Mouse (Mus musculus): ENCODE data around the gene Prdm11. TPM values are rescaled to one million over a fixed set of nuclear protein-coding genes. Genes with fewer than 3 reads are reported as not detected.
A peak's percentile ranks its signal among the peaks of the same experiment; 100 is the strongest.

The Prdm11 gene
- total and polyA plus RNA-seq, 2 experiments from 2014 or later, result 3.5 to 14.9 TPM

DNA sequence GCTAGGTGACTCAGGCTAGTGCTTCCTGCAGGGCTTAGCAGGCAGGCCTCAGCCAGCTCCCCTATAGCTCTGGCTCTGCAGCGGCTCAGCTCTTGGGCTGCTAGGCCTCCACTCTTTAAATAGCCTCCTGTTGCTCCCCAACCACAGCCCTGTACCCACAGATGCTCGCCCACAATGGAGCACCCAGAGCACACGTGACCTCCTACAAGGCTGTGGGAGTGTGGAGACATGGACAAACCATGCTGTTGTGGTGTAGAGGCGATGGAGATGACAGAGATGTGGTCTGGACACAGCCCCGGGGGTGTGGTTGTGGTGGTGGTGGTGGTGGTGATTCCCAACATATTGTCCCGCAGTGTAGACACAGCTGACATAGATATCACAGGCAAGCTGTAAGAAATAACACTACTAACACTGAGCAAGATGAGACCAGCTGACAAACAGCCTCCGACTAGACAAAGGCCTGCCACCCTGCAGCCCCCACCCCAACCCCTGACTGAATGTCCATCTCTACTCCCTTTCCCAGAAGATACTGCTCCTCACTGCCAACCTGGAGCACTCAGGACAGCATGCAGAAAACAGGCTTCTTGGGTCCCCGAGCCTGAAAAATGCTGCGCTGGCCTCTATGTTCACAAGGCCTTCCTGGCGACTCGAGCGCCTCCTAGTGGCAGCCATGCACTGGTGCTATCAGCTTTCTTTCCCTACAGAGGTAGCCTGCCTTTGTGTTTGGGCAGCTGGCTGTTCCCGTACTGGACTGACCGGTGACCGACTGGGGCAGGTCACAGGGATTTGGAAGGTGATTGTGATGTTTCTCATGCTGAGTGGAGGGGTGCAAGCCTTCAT lies 30.0 kb upstream of the Prdm11 start:
- H3K4me2 ChIP-seq (ENCODE audit: low read depth, low read length), result no peak overlapping the region
- H3K36me3 ChIP-seq (ENCODE audit: insufficient read depth, low read length), result no peaks in the 10 kb centered on the region
- H3K27ac ChIP-seq, result no peak overlapping the region
- peak; percentile 95 for TF ChIP-seq CTCF (IDR thresholded peaks at IDR 0.05; ENCODE audit: low read depth)
- H3K4me1 ChIP-seq (ENCODE audit: insufficient read depth, low read length), result peaks cover 7% of the 10 kb centered on the region; the same call in 1 of the 2 replicates
- no peak overlapping the region for H3K9ac ChIP-seq (replicated peaks; ENCODE audit: low read length)
- peak; percentile 50 for ATAC-seq
- no peaks in the 10 kb centered on the region for H3K9me3 ChIP-seq (ENCODE audit: low read length)
- WGBS, result 43% methylated on average over 15 of the region's 15 CpGs
- no peak overlapping the region for H3K4me3 ChIP-seq (ENCODE audit: low read length)
- DNase-seq (ENCODE audit: low spot score), result peak; percentile 88
- no peaks in the 10 kb centered on the region for H3K27me3 ChIP-seq (ENCODE audit: insufficient read depth, low read length)

DNA sequence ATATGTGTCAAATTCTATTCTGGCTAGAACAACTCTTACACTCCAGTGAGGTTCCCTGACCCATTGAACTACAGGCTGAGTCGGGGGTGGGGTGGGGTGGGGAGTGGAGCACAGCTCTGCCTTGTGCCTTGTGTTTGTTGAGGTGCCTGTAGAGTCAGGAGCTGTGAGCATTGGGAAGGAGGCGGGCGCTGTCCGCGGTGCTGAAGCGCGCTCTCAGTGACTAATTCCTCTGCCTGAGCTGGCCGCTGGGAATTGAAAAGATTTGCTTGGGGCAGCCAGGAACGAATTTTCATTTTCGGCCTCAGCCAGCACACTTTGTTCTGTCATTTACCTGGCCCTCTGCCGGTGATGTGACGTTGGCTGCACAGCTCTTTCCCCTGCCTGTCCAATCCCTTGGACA lies 25.7 kb upstream of the Prdm11 start:
- no peaks in the 10 kb centered on the region for H3K27me3 ChIP-seq (ENCODE audit: insufficient read depth, low read length)
- no peak overlapping the region for H3K27ac ChIP-seq
- no peaks in the 10 kb centered on the region for H3K9me3 ChIP-seq (ENCODE audit: low read length)
- no peak overlapping the region for H3K4me2 ChIP-seq (ENCODE audit: low read depth, low read length)
- no peak overlapping the region for H3K9ac ChIP-seq (replicated peaks; ENCODE audit: low read length)
- peak; percentile 42 for ATAC-seq
- WGBS, result 5% methylated on average over 12 of the region's 12 CpGs
- no peaks in the 10 kb centered on the region for H3K36me3 ChIP-seq (ENCODE audit: insufficient read depth, low read length)
- peak; percentile 34; the same call in 1 of the 2 replicates for TF ChIP-seq CTCF (IDR thresholded peaks at IDR 0.05; ENCODE audit: low read depth)
- DNase-seq (ENCODE audit: low spot score), result peak; percentile 79
- H3K4me3 ChIP-seq (ENCODE audit: low read length), result no peak overlapping the region
- peaks cover 5% of the 10 kb centered on the region; the same call in 1 of the 2 replicates for H3K4me1 ChIP-seq (ENCODE audit: insufficient read depth, low read length)

DNA sequence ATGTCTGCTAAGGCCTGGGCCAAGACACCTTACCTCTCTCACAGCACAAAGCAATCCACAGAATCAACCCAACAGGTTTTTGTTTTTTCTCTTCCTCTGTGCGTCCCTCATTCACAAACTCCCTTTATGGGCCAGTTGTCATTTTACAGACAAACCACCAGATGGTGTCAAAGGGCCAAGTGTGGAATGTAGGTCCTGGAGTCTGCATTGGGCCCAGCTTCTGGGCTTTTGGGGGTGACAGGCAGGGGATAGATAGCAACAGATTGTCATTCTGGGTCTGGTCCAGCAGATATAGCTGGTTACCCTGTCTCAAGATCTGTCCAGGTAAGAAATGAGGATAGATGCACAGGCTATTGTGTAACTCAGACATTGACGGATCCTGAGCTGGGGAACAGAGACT lies 23.0 kb upstream of the Prdm11 start:
- Histone ChIP-seq H3K36me3 (ENCODE audit: insufficient read depth, low read length) (no peaks in the 10 kb centered on the region), H3K9ac (replicated peaks; ENCODE audit: low read length) (no peak overlapping the region), H3K9me3 (ENCODE audit: low read length) (no peaks in the 10 kb centered on the region), H3K4me2 (ENCODE audit: low read depth, low read length) (no peak overlapping the region), H3K4me1 (ENCODE audit: insufficient read depth, low read length) (peaks cover 5% of the 10 kb centered on the region; the same call in 1 of the 2 replicates), H3K27ac (no peak overlapping the region), H3K27me3 (ENCODE audit: insufficient read depth, low read length) (no peaks in the 10 kb centered on the region), H3K4me3 (ENCODE audit: low read length) (no peak overlapping the region)
- ATAC-seq (peak; percentile 53), DNase-seq (ENCODE audit: low spot score) (peak; percentile 83)
- TF ChIP-seq CTCF (IDR thresholded peaks at IDR 0.05; ENCODE audit: low read depth), result peak; percentile 95
- WGBS, result 41% methylated on average over 2 of the region's 2 CpGs

DNA sequence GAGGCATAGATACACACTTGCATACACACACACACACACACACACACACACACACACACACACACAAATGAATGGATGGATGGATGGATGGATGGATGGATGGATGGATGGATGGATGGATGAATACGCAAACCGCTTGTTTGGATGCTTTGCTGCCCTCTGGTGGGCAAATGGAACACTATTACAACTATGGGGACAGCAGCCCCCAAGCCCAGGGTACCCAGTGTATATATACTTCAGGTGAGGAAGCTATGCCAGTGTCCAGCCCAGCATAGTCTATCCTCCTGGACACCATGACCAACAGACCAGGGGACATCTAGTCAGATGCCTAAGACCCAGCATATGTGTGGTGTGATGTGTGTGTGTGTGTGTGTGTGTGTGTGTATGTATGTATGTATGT lies 17.4 kb upstream of the Prdm11 start:
- Histone ChIP-seq H3K4me3 (ENCODE audit: low read length) (no peak overlapping the region), H3K9ac (replicated peaks; ENCODE audit: low read length) (no peak overlapping the region), H3K27me3 (ENCODE audit: insufficient read depth, low read length) (no peaks in the 10 kb centered on the region), H3K4me1 (ENCODE audit: insufficient read depth, low read length) (no peaks in the 10 kb centered on the region), H3K36me3 (ENCODE audit: insufficient read depth, low read length) (no peaks in the 10 kb centered on the region), H3K4me2 (ENCODE audit: low read depth, low read length) (no peak overlapping the region), H3K9me3 (ENCODE audit: low read length) (no peaks in the 10 kb centered on the region), H3K27ac (no peak overlapping the region)
- 20% methylated on average over 2 of the region's 2 CpGs for WGBS
- peak; percentile 42; the same call in 1 of the 2 replicates for ATAC-seq
- peak; percentile 89 for TF ChIP-seq CTCF (IDR thresholded peaks at IDR 0.05; ENCODE audit: low read depth)
- peak; percentile 82 for DNase-seq (ENCODE audit: low spot score)

DNA sequence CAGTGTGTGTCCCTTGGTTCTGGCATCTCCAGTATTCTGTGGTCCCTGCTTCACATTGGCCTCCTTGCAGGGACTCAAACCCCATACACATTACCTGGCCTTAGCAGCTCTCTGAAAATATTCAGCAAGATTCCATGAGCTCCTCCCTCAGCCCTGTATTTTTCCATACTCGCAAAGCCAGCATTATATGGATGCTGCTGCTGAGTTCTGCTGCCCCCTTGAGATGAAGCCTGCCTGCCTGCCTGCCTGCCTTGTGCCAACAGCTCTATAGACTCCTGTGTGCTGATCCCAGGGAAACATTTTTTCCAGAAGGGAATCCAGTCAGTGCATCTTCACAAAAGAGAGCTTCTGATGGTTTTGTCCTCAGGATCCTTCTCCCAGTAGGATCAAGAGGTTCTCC lies 5.9 kb upstream of the Prdm11 start:
- H3K9ac ChIP-seq (replicated peaks; ENCODE audit: low read length), result no peak overlapping the region
- H3K9me3 ChIP-seq (ENCODE audit: low read length), result no peaks in the 10 kb centered on the region
- ATAC-seq (no peak), DNase-seq (ENCODE audit: low spot score) (no peak)
- no peaks in the 10 kb centered on the region for H3K36me3 ChIP-seq (ENCODE audit: insufficient read depth, low read length)
- peak; percentile 48 for TF ChIP-seq CTCF (IDR thresholded peaks at IDR 0.05; ENCODE audit: low read depth)
- H3K27me3 ChIP-seq (ENCODE audit: insufficient read depth, low read length), result no peaks in the 10 kb centered on the region
- no peak overlapping the region for H3K4me3 ChIP-seq (ENCODE audit: low read length)
- 24% methylated on average over 1 of the region's 1 CpGs for WGBS
- no peak overlapping the region for H3K4me2 ChIP-seq (ENCODE audit: low read depth, low read length)
- H3K27ac ChIP-seq, result no peak overlapping the region
- H3K4me1 ChIP-seq (ENCODE audit: insufficient read depth, low read length), result peaks cover under 1% of the 10 kb centered on the region; the same call in 1 of the 2 replicates

DNA sequence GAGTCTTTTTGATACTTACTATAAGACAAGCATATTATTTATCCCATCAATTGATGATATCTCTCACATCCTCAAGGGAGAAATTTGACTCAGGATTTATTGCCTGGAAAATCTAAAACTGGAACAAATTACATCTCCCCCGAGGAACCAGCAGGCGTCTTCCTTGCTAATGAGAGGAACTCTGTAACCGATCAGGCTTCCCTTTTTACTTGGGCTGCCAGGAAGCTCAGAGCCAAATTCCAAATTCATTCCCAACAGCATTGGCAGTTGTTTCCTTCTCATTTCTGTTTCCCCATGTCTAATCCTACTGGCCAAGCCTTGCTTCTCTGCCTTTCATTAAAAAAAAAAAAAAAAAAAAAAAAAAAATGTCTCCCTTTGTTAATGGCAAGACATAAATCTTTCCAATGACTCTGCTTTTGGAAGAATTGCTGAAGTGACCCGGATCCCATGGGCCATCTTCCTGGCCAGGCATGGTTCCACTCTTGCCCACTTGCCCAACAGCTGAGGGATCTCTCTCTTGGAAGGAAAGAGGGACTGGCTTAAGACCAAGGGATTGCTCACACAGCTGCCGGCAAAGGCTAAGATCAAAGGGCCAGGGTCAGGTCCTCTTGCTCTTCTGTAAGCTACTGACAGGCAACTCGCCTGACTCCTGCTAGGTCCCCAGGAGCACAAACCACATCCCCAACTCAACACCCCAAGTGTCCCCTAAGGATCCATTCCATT lies 2.8 kb upstream of the Prdm11 start:
- Histone ChIP-seq H3K4me2 (ENCODE audit: low read depth, low read length) (no peak overlapping the region), H3K4me3 (ENCODE audit: low read length) (no peak overlapping the region), H3K27ac (no peak overlapping the region), H3K4me1 (ENCODE audit: insufficient read depth, low read length) (peaks cover 20% of the 10 kb centered on the region; the same call in 1 of the 2 replicates), H3K9me3 (ENCODE audit: low read length) (no peaks in the 10 kb centered on the region), H3K36me3 (ENCODE audit: insufficient read depth, low read length) (no peaks in the 10 kb centered on the region), H3K9ac (replicated peaks; ENCODE audit: low read length) (no peak overlapping the region), H3K27me3 (ENCODE audit: insufficient read depth, low read length) (no peaks in the 10 kb centered on the region)
- no peak for ATAC-seq
- TF ChIP-seq CTCF (IDR thresholded peaks at IDR 0.05; ENCODE audit: low read depth), result no peak
- DNase-seq (ENCODE audit: low spot score), result no peak
- 42% methylated on average over 6 of the region's 6 CpGs for WGBS

Measured in hindbrain, postnatal 0 days (tissue).